Mouse (Mus musculus): ENCODE results near the gene Fam98c.

- TF ChIP-seq CTCF (IDR thresholded peaks at IDR 0.05; ENCODE audit: borderline replicate concordance, extremely low read depth, insufficient read depth, insufficient read length) (no peak), POLR2A (IDR thresholded peaks at IDR 0.05; ENCODE audit: borderline replicate concordance, extremely low read depth, insufficient read depth, insufficient read length, poor library complexity, severe bottlenecking) (no peak)
Observed at GRCm38 (mm10) chr7:29179323-29179722, 23.3 kb upstream of the Fam98c start.
